Mouse (Mus musculus): ENCODE measurements around the gene Gm9044.
"Not testable (repeated sequence)": the region's sequence is repeated elsewhere in the genome, so short reads cannot be mapped to it uniquely, and the experiment has no call there.

The Gm9044 gene

DNA sequence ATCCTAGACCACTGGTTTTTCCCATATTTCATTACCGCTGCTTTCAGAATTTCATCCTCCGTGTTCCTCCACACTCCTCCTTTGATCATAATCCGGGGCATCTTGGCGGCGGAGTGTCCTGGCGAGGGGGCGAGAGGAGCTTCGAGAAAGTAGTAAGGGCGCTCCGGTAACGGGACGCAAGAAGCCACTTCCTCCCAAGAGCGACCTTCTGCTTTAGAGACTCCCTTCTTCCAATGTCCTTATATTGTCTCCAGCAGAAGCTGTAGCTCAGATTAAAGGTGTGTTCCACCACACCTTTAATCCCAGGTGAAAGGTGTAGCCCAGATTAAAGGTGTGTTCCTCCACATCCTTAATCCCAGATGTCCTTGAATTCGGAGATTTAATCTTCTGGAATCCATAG is at the start of gene Gm9044:
Gene Gm9044 (minus strand): TSS at position 101 of the 400 bp plus-strand sequence.
- not testable (repeated sequence) for DNase-seq (ENCODE audit: low spot score)

DNA sequence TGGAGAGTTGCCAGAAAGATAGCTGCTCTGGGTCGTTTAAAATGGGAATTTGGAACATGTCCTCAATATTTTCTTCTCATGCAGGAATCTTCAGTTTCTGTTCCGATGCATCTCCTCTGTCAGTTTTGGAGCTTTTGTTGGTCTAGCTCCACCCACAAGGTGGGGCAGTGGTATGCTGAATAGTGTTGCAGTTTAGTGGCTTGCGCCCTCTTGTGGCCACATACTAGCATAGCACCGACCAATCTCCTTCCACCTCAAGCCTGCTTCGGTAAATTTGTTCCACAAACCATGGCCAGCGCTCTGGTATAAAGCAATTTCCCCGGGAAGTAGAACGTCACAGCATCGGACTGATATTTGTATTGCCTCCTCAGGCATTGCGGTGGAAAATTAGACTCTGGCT is 38.2 kb upstream of the Gm9044 start:
- DNase-seq (ENCODE audit: low spot score): peak; percentile 94

GRCm38 (mm10) chr10:118369518-118369917 is 37.3 kb upstream of the Gm9044 start:
- DNase-seq (ENCODE audit: low spot score): no peak

DNA sequence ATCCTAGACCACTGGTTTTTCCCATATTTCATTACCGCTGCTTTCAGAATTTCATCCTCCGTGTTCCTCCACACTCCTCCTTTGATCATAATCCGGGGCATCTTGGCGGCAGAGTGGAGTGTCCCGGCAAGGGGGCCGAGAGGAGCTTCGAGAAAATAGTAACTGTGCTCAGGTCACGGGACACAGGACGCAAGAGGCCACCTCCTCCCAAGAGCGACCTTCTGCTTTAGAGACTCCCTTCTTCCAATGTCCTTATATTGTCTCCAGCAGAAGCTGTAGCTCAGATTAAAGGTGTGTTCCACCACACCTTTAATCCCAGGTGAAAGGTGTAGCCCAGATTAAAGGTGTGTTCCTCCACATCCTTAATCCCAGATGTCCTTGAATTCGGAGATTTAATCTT is 21.8 kb upstream of the Gm9044 start, which contains the start of gene Gm9049:
Gene Gm9049 (minus strand): TSS at position 101 of the 400 bp plus-strand sequence.
- DNase-seq (ENCODE audit: low spot score): not testable (repeated sequence)

GRCm38 (mm10) chr10:118348579-118348978 is 16.4 kb upstream of the Gm9044 start, which contains the start of gene Gm9048:
Gene Gm9048 (minus strand): TSS chr10:118348679.
- not testable (repeated sequence) for DNase-seq (ENCODE audit: low spot score)

- DNase-seq (ENCODE audit: low spot score): not testable (repeated sequence)
Measured at GRCm38 (mm10) chr10:118343155-118343554, 10.9 kb upstream of the Gm9044 start, which contains the start of gene Gm9046. Gene Gm9046 (minus strand): TSS chr10:118343255.

- not testable (repeated sequence) for DNase-seq (ENCODE audit: low spot score)
Measured at GRCm38 (mm10) chr10:118337731-118338130, 5.5 kb upstream of the Gm9044 start, which contains the start of gene Gm9045. Gene Gm9045 (minus strand): TSS chr10:118337831.

DNA sequence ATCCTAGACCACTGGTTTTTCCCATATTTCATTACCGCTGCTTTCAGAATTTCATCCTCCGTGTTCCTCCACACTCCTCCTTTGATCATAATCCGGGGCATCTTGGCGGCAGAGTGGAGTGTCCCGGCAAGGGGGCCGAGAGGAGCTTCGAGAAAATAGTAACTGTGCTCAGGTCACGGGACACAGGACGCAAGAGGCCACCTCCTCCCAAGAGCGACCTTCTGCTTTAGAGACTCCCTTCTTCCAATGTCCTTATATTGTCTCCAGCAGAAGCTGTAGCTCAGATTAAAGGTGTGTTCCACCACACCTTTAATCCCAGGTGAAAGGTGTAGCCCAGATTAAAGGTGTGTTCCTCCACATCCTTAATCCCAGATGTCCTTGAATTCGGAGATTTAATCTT is 5.3 kb downstream of the Gm9044 start, which contains the start of gene Gm9040:
Gene Gm9040 (minus strand): TSS at position 101 of the 400 bp plus-strand sequence.
- not testable (repeated sequence) for DNase-seq (ENCODE audit: low spot score)

GRCm38 (mm10) chr10:118319024-118319423 is 13.2 kb downstream of the Gm9044 start:
- DNase-seq (ENCODE audit: low spot score): no peak

- not testable (repeated sequence) for DNase-seq (ENCODE audit: low spot score)
Measured at GRCm38 (mm10) chr10:118302133-118302532, 30.1 kb downstream of the Gm9044 start.

GRCm38 (mm10) chr10:118294938-118295337 is 37.3 kb downstream of the Gm9044 start, which contains the start of gene Iltifb:
Gene Iltifb (minus strand): TSS chr10:118295038.
- no peak for DNase-seq (ENCODE audit: low spot score)

DNA sequence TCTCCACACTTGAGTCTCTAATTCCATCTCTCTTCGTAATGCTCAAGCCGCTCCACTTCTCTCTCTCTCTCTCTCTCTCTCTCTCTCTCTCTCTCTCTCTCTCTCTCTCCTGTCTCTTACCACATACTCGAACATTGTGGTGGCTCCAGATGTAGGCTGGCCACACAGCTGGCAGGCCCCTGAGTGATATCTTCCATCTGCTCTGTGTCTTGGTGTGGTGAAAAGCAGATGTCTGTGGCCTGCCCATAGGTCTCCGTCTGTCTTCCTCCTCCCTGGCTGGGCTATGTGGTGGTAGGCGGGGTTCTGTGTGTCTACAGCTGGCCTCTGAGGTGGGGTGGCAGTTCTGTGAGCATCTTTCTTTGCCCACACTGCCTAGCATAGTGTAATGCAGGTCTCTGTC is 49.2 kb downstream of the Gm9044 start:
- not testable (repeated sequence) for DNase-seq (ENCODE audit: low spot score)

- DNase-seq (ENCODE audit: low spot score): not testable (repeated sequence)
Measured at GRCm38 (mm10) chr10:118282565-118282964, 49.6 kb downstream of the Gm9044 start.
